Mouse (Mus musculus): ENCODE measurements around the gene Actl9.

Gene Actl9

GRCm38 (mm10) chr17:33432019-33432946, at the start of gene Actl9:
Gene Actl9 (plus strand): TSS chr17:33432896.
- DNase-seq = no peak

- DNase-seq = no peak
Measured at GRCm38 (mm10) chr17:33385705-33386104, 47.0 kb upstream of the Actl9 start.

GRCm38 (mm10) chr17:33392271-33392670, 40.4 kb upstream of the Actl9 start:
- no peak for DNase-seq

DNA sequence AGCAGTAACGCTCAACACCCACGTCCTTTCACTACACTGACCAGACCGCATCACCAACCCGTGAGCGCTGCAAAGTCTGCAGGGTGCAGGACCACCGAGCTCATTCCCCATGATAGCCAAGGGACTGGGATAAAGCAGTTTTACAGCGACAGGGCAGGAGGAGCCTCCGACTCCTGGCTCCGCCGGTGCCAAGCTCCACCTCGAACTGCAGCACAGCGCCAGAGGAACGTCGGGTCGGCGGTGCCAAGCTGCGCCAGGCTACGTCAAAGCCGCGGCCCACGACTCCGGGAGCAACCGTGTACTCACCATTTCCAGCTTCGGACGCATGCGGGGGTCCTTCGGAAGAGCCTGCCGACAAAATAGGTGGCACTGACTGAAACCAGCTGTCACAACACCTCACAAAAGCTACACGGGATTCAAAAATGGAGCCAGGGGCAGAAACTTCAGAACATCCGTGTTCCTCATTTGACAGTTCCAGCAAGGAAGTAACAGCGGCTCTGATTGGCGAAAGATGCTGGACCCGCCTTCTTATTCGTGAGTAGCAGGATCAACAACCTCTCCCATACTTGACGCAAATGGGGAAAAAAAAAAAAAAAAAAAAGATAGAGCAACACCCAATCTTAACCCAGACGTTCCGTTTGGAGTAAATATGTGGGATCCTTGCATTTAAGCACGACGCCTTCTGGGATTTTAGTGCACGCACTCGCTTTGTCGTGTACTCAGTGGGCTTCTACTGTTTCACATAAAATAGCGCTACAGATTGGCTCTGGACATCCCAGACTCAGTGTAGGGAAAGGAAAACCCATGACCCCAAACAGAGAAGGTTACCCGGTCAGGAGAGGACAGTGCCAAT, 38.3 kb upstream of the Actl9 start, which contains the start of gene Zfp101:
Gene Zfp101, minus strand, starts transcription at position 460 of the 853 bp plus-strand sequence.
- DNase-seq = peak; percentile 91 to 92

GRCm38 (mm10) chr17:33439148-33439547, 6.5 kb downstream of the Actl9 start:
- peak; percentile 87 to 92 for DNase-seq

DNA sequence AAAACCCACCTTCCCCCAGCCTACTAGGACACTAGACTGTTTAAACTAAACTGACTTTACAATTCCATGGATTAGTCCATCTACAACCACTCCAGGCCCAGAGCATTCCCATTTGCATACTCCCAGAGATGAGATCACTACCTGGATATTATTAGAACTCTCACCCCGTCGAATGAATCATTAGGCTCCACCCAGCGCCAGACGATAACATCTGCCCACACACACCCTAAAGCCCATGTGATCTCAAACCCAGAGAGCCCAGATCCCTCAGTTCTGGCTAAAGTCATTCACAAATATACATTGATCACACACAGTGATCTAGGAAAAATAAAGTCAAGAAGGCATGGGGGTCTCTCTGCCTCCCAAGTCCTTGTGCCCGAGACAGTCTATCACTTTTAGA, 7.2 kb downstream of the Actl9 start:
- no peak for DNase-seq

DNA sequence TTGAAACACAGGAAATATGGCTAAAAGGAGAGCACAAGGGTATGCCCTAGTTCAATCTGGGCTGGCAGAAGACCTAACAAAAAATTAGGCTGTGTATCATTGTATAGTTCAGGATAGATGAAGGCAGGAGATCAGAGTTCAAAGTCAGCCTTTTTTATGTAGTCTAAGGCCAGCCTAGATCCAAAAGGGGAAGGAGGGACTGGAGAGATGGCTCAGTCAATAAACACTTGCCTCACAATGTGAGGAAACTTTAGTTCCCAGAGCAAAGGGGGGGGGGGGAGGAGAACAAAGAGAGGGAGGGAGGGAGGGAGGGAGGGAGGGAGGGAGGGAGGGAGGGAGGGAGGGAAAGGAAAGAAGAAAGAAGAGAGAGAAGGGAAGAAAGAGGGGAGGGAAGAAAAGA, 8.5 kb downstream of the Actl9 start:
- DNase-seq = no peak

GRCm38 (mm10) chr17:33456631-33457030, 23.9 kb downstream of the Actl9 start:
- no peak for DNase-seq

DNA sequence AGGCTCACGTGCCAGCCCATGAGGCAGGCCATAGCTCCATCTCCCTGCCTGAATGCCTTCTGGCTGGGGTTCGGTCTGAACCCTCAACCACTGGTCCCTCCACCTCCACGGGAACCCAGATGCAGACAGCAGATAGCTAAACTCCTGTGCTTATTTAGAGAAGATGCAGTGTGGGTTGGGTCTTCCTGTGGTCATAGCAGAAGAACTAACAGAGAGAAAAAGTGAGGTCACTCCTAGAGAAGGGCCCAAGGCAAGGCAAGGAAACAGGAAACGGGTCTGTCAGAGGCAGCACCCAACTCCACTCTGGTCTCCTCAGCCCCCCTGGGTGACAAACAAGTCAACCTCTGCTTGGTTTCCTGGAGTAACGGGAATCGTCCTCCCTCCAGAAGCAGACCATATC, 38.5 kb downstream of the Actl9 start:
- DNase-seq = no peak

Data from cerebellum, postnatal 25 days (tissue).